Mouse (Mus musculus) embryonic facial prominence, embryonic 13.5 days (tissue): ENCODE data around the gene Vash1. TPM values are rescaled to one million over a fixed set of nuclear protein-coding genes. Genes with fewer than 3 reads are reported as not detected.

Experiments used
- ATAC-seq: fragments of 200-750 bp; cut with Nextera tagmentation; 2 replicates; pipeline ENCODE4 v1.8.0; 2017; ENCODE audit warnings: low read depth; ENCODE audit not compliant: insufficient number of reproducible peaks, insufficient read depth, low FRiP score, low TSS enrichment
- H3K27ac ChIP-seq: fragments of 300-500 bp; sonication (generic); 2 replicates; pipeline ENCODE4 v1.5.1; 2015; ENCODE audit warnings: moderate library complexity, mild to moderate bottlenecking, inconsistent platforms
- H3K27me3 ChIP-seq: fragments of 300-500 bp; sonication (generic); 2 replicates; pipeline ENCODE4 v1.6.1; 2015; ENCODE audit warnings: mild to moderate bottlenecking, inconsistent platforms
- H3K36me3 ChIP-seq: fragments of 300-500 bp; sonication (generic); 2 replicates; pipeline ENCODE4 v1.6.1; 2015; ENCODE audit warnings: mild to moderate bottlenecking, inconsistent platforms
- H3K4me1 ChIP-seq: fragments of 300-500 bp; sonication (generic); 2 replicates; pipeline ENCODE4 v1.6.1; 2015; ENCODE audit warnings: inconsistent platforms
- H3K4me2 ChIP-seq: fragments of 300-500 bp; sonication (generic); 2 replicates; pipeline ENCODE4 v1.6.1; 2015; ENCODE audit warnings: moderate library complexity, mild to moderate bottlenecking, inconsistent platforms
- H3K4me3 ChIP-seq: fragments of 300-500 bp; sonication (generic); 2 replicates; pipeline ENCODE4 v1.5.1; 2015; ENCODE audit warnings: mild to moderate bottlenecking, inconsistent platforms
- H3K9ac ChIP-seq: fragments of 300-500 bp; sonication (generic); 2 replicates; pipeline ENCODE4 v1.6.1; 2015; ENCODE audit warnings: mild to moderate bottlenecking, inconsistent platforms
- H3K9me3 ChIP-seq: fragments of 300-500 bp; sonication (generic); 2 replicates; pipeline ENCODE4 v1.6.1; 2016; ENCODE audit warnings: inconsistent platforms
- WGBS: fragments of 180-500 bp; shearing (Covaris S2); methylation state at CpG from one replicate; pipeline ENCODE4 v1.1.7; 2015; ENCODE audit warnings: mixed read lengths; 5-methylcytosine and 5-hydroxymethylcytosine counted together
- polyA plus RNA-seq: library from polyadenylated mRNA; unstranded; fragments of >200 nt; fragmentation: Nextera tagmentation; extraction: Ambion mirVana; gene quantifications from 2 replicates; pipeline ENCODE4 v1.2.1, GENCODE M21; 2015

Vash1 gene
- polyA plus RNA-seq, 1 experiment from 2014 or later, result 13.1 TPM

DNA sequence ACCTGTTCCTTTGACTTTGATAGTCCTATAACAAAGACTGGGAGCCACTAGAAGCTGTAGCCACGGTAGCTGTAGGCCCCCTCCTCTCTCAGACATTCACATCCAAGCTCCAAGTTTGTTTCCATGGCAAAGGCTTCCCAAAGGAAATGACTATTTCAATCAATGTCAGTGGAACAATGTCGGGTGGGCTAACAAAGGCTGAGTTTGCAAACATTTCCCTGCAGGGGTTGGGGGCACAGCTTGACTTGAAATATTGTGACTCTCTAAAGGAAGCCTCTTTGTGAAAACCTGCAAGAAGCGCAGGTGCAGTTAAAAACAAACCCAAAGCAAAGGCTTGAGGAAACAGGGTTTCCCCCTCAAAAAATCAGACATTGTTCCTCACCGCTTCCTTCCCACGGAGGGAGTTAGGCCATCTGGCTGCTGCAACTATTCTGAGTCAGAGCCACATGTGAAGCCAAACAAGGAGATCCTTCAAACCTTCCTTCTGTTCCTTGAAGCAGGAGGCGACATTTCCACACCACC is 19.0 kb upstream of the Vash1 start:
- H3K9ac ChIP-seq, result no peak overlapping the region
- no peak overlapping the region for H3K4me3 ChIP-seq
- H3K36me3 ChIP-seq, result no peaks in the 10 kb centered on the region
- H3K4me2 ChIP-seq, result no peak overlapping the region
- H3K27ac ChIP-seq, result no peak overlapping the region
- WGBS, result 40% methylated on average over 6 of the region's 6 CpGs
- no peaks in the 10 kb centered on the region for H3K4me1 ChIP-seq
- 0 out of 2 replicates have a peak, but pooled peaks cover 2% of the 10 kb centered on the region for H3K27me3 ChIP-seq
- no peaks in the 10 kb centered on the region for H3K9me3 ChIP-seq
- ATAC-seq, result no peak

DNA sequence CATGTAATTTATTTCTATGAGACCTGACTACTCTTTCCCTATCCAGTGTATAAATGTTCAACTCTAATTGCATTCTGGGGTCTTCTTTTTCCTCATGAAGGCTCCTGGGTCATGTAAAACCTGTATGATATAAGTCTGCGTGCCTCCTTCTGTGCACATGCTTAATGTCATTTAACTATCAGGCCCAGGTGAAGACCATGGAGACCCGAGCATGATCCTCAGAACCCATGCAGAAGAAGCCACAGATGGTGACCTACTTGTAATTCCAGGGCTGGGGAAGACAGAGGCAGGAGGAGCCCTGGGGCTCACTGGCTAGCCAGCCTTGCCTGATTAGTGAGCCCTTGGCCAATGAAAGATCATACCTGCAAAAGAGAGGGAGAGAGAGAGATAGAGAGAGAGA is 18.0 kb upstream of the Vash1 start:
- no peak for ATAC-seq
- Histone ChIP-seq H3K27me3 (no peaks in the 10 kb centered on the region), H3K9me3 (no peaks in the 10 kb centered on the region), H3K36me3 (no peaks in the 10 kb centered on the region), H3K4me2 (no peak overlapping the region), H3K27ac (no peak overlapping the region), H3K4me3 (no peak overlapping the region), H3K9ac (no peak overlapping the region), H3K4me1 (no peaks in the 10 kb centered on the region)
- 76% methylated on average over 2 of the region's 2 CpGs for WGBS

DNA sequence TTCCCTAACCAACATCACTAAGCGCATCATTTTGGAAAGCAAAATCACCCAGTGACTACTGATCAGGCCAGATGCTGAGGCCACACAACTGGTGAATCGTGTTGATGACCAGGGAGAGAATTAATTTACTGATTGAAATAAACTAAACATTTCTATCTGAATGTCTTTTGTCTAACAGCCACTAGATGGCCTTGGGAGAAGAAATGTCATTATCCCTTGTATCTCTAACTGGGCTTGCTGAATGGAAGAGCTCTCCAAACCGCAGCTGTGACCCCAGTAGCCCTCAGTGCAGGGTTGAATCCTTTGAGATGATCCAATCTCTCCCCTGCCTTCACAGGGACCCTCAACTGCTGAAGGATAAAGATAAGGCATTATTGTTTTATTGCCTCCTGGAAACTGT is 12.8 kb upstream of the Vash1 start:
- ATAC-seq, result no peak
- no peaks in the 10 kb centered on the region for H3K4me1 ChIP-seq

GRCm38 (mm10) chr12:86668404-86668803 is 10.1 kb upstream of the Vash1 start:
- H3K4me3 ChIP-seq, result no peak overlapping the region

More for the DNA sequence above, 12.8 kb upstream of the Vash1 start:
- 64% methylated on average over 3 of the region's 3 CpGs for WGBS
- no peaks in the 10 kb centered on the region for H3K9me3 ChIP-seq
- H3K27me3 ChIP-seq, result no peaks in the 10 kb centered on the region
- H3K4me3 ChIP-seq, result no peak overlapping the region
- no peak overlapping the region for H3K9ac ChIP-seq
- no peak overlapping the region for H3K27ac ChIP-seq
- no peaks in the 10 kb centered on the region for H3K36me3 ChIP-seq
- H3K4me2 ChIP-seq, result no peak overlapping the region

DNA sequence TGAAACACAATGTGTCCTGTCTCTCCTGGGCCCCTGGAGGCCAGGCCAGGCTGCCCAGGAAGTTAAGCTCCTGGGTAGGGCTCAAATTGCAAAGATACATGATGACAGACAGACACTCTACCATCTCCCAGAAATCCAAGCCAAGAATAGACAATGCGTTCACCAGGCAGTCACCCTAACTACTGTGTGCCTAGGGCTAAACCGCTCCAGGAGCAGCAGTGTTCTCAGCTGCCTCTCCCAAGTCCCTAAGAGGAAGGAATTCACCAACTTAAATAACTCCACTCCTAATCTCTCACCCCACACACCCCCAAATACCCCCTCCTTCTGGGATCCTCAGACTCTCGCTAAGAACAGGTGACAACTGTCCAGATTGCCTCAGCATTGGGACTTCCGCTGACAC is 6.4 kb upstream of the Vash1 start:
- no peak for ATAC-seq
- no peak overlapping the region for H3K9ac ChIP-seq

More at GRCm38 (mm10) chr12:86668404-86668803, 10.1 kb upstream of the Vash1 start:
- H3K27ac ChIP-seq, result no peak overlapping the region
- H3K27me3 ChIP-seq, result no peaks in the 10 kb centered on the region
- H3K9me3 ChIP-seq, result no peaks in the 10 kb centered on the region
- ATAC-seq, result no peak
- no peaks in the 10 kb centered on the region for H3K4me1 ChIP-seq
- 90% methylated on average over 2 of the region's 2 CpGs for WGBS
- H3K36me3 ChIP-seq, result no peaks in the 10 kb centered on the region
- no peak overlapping the region for H3K4me2 ChIP-seq
- no peak overlapping the region for H3K9ac ChIP-seq

GRCm38 (mm10) chr12:86672507-86672906 is 6.0 kb upstream of the Vash1 start:
- 71% methylated on average over 5 of the region's 5 CpGs for WGBS

More for the DNA sequence above, 6.4 kb upstream of the Vash1 start:
- 62% methylated on average over 4 of the region's 4 CpGs for WGBS
- Histone ChIP-seq H3K4me1 (no peaks in the 10 kb centered on the region), H3K4me3 (no peak overlapping the region), H3K36me3 (no peaks in the 10 kb centered on the region), H3K27ac (no peak overlapping the region), H3K9me3 (no peaks in the 10 kb centered on the region), H3K27me3 (peaks cover 4% of the 10 kb centered on the region; the same call in 1 of the 2 replicates), H3K4me2 (no peak overlapping the region)

GRCm38 (mm10) chr12:86679546-86679930 is 1.0 kb downstream of the Vash1 start:
- WGBS, result 8% methylated on average over 9 of the region's 9 CpGs

More at GRCm38 (mm10) chr12:86672507-86672906, 6.0 kb upstream of the Vash1 start:
- H3K4me2 ChIP-seq, result no peak overlapping the region
- no peak overlapping the region for H3K9ac ChIP-seq
- H3K9me3 ChIP-seq, result no peaks in the 10 kb centered on the region
- H3K4me1 ChIP-seq, result no peaks in the 10 kb centered on the region
- peaks cover 4% of the 10 kb centered on the region; the same call in 1 of the 2 replicates for H3K27me3 ChIP-seq
- H3K27ac ChIP-seq, result no peak overlapping the region
- H3K4me3 ChIP-seq, result no peak overlapping the region
- no peaks in the 10 kb centered on the region for H3K36me3 ChIP-seq
- ATAC-seq, result no peak

GRCm38 (mm10) chr12:86679991-86680491 is 1.5 kb downstream of the Vash1 start:
- H3K27ac ChIP-seq, result 0 out of 2 replicates have a peak overlapping the region, but pooled peaks have one; percentile 16
- H3K36me3 ChIP-seq, result peaks cover 4% of the 10 kb centered on the region; the same call in 1 of the 2 replicates
- H3K4me1 ChIP-seq, result peaks cover 26% of the 10 kb centered on the region
- no peaks in the 10 kb centered on the region for H3K9me3 ChIP-seq
- H3K27me3 ChIP-seq, result peaks cover 4% of the 10 kb centered on the region; the same call in 1 of the 2 replicates
- H3K9ac ChIP-seq, result peak overlapping the region; percentile 85
- WGBS, result 36% methylated on average over 12 of the region's 12 CpGs
- peak overlapping the region; percentile 97 for H3K4me2 ChIP-seq
- no peak for ATAC-seq
- H3K4me3 ChIP-seq, result peak overlapping the region; percentile 86

More at GRCm38 (mm10) chr12:86679546-86679930, 1.0 kb downstream of the Vash1 start:
- ATAC-seq, result peak; percentile 8; the same call in 1 of the 2 replicates
- peak overlapping the region; percentile 85 for H3K9ac ChIP-seq
- no peaks in the 10 kb centered on the region for H3K9me3 ChIP-seq
- H3K27me3 ChIP-seq, result peaks cover 4% of the 10 kb centered on the region; the same call in 1 of the 2 replicates
- H3K4me3 ChIP-seq, result peak overlapping the region; percentile 86
- H3K4me1 ChIP-seq, result peaks cover 23% of the 10 kb centered on the region
- H3K27ac ChIP-seq, result peak overlapping the region; percentile 85
- peaks cover 2% of the 10 kb centered on the region; the same call in 1 of the 2 replicates for H3K36me3 ChIP-seq
- peak overlapping the region; percentile 97 for H3K4me2 ChIP-seq

DNA sequence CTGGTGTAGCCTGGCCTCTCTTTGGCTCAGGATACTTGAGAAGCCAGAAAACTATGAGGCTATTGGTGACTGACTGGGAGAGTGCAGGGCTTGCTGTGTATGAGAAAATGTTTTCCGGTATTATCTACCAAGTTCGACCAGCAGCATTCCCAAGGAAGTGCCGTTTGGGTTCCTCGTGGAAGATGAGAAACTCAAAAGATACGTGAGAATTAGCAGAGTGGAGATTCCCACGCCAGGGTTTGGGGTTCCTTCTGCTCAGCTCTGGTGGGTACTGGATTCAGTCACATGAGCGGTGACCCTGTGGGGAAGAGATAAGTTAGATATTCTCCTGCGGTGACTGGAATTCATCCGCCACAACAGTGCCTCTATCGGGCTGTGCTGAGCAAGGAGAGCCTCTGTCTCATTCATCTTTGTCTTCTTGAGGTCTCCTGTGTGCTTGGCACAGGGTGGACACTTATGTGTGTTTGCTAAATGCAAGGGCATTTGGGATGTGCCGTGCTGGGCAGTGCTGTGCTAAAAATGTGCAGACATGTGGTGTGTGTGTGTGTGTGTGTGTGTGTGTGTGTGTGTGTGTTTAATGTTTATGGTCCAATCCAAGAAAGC is 2.2 kb downstream of the Vash1 start:
- H3K9ac ChIP-seq, result peak overlapping the region; percentile 85
- peak overlapping the region; percentile 86 for H3K4me3 ChIP-seq
- no peak for ATAC-seq
- 46% methylated on average over 11 of the region's 11 CpGs for WGBS
- H3K4me1 ChIP-seq, result peaks cover 29% of the 10 kb centered on the region
- peaks cover 4% of the 10 kb centered on the region; the same call in 1 of the 2 replicates for H3K27me3 ChIP-seq
- H3K36me3 ChIP-seq, result peaks cover 4% of the 10 kb centered on the region; the same call in 1 of the 2 replicates
- H3K9me3 ChIP-seq, result no peaks in the 10 kb centered on the region
- H3K27ac ChIP-seq, result 0 out of 2 replicates have a peak overlapping the region, but pooled peaks have one; percentile 16
- H3K4me2 ChIP-seq, result peak overlapping the region; percentile 97

DNA sequence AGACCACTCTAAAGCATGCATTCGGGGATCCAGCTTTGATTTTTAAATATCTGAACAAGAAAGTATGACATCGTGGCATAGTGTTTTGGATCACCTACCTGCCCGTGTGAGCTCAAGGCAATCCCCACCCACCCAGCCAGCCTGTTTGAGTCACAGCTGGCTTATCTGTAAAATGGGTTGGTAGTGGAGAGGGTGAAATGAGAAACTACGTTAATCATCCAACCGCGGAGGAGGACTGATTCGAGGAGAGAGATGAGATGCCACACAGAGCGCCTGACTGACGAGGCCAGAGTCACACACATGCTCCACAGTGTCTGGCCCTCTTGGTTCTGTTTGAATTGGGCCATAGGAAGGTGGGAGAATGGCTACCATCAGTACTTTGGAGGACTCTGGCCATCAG is 3.1 kb downstream of the Vash1 start:
- Histone ChIP-seq H3K4me2 (peak overlapping the region; percentile 16; the same call in 1 of the 2 replicates), H3K9ac (no peak overlapping the region), H3K9me3 (no peaks in the 10 kb centered on the region), H3K4me1 (peaks cover 31% of the 10 kb centered on the region), H3K36me3 (peaks cover 11% of the 10 kb centered on the region), H3K27ac (no peak overlapping the region), H3K27me3 (peaks cover 4% of the 10 kb centered on the region; the same call in 1 of the 2 replicates), H3K4me3 (no peak overlapping the region)
- ATAC-seq, result no peak
- 83% methylated on average over 9 of the region's 9 CpGs for WGBS

GRCm38 (mm10) chr12:86682178-86682577 is 3.7 kb downstream of the Vash1 start:
- Histone ChIP-seq H3K4me2 (peak overlapping the region; percentile 16; the same call in 1 of the 2 replicates), H3K4me3 (no peak overlapping the region), H3K36me3 (peaks cover 14% of the 10 kb centered on the region), H3K9ac (no peak overlapping the region), H3K4me1 (peaks cover 36% of the 10 kb centered on the region), H3K9me3 (no peaks in the 10 kb centered on the region), H3K27ac (no peak overlapping the region), H3K27me3 (no peaks in the 10 kb centered on the region)
- 83% methylated on average over 8 of the region's 8 CpGs for WGBS
- no peak for ATAC-seq
